In the genomic region with DNA sequence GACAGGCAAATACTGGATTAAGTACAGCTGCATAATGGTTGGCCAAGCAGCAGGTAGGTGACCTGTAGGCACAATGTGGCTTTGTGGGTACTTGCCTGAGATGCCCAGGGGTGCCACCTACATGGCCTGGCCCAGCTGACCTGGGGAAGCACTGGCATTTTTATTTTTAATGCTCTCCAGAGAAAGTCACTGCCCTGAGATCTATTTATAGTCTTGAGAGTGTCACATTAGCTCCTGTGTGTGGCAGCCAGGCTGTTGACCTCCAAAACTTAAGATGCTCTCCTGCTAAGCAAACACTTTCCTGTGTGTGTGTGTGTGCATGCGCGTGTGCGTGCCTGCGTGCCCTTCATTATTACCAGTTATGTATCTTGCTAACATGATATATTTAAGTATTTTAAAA, we compare ENCODE assay signal across 20 mouse cellular contexts. TPM values are rescaled to one million over a fixed set of nuclear protein-coding genes. Genes with fewer than 3 reads are reported as not detected.
DNase-seq lines count a peak whose midpoint lies in the region; ATAC-seq and TF ChIP-seq lines count a peak whose summit lies in the region.
"Had no signal": no experiment of that assay in that cellular context is flagged by ENCODE, and none has a peak within 500 bp of the region (broad histone marks: within the 10 kb centered on the region; RNA-seq: fewer than 3 reads in every experiment).

No protein-coding gene starts in this region.

- peaks cover 53% of the 10 kb centered on the region for H3K4me1 ChIP-seq in heart, embryonic 12.5 days (replicated peaks)
- peaks cover 6% of the 10 kb centered on the region for H3K4me1 ChIP-seq in lung, adult 2 months (ENCODE audit: control insufficient read depth, insufficient read depth, low read length)
- H3K4me1 ChIP-seq in embryonic facial prominence, embryonic 10.5 days: no peaks in the 10 kb centered on the region
- H3K4me1 ChIP-seq in hindbrain, embryonic 11.5 days (replicated peaks; ENCODE audit: control insufficient read depth, insufficient read depth, low read length): no peaks in the 10 kb centered on the region

- WGBS in heart, embryonic 12.5 days: 75% methylated on average over 4 of the region's 4 CpGs
- WGBS in lung, adult 2 months: 62% methylated on average over 4 of the region's 4 CpGs
- WGBS in embryonic facial prominence, embryonic 10.5 days: 96% methylated on average over 4 of the region's 4 CpGs
- 98% methylated on average over 4 of the region's 4 CpGs for WGBS in hindbrain, embryonic 11.5 days

- intact Hi-C loops in heart, postnatal 14 days (cut with DNase I): loop anchor here (2.0 kb wide), 1 partner anchor 104 kb away; no protein-coding TSS in a partner anchor

- H3K4me2 ChIP-seq in heart, embryonic 12.5 days: peak overlapping the region; percentile 16; the same call in 1 of the 2 replicates
- no peak overlapping the region for H3K4me2 ChIP-seq in hindbrain, embryonic 11.5 days (replicated peaks; ENCODE audit: low read depth, low read length)
- H3K4me2 ChIP-seq: hindbrain, embryonic 12.5 days; lung, embryonic 14.5 days had no signal

- H3K27me3 ChIP-seq in heart, embryonic 12.5 days (replicated peaks): no peaks in the 10 kb centered on the region
- H3K27me3 ChIP-seq in embryonic facial prominence, embryonic 10.5 days (replicated peaks; ENCODE audit: low read depth, poor library complexity, severe bottlenecking): no peaks in the 10 kb centered on the region
- H3K27me3 ChIP-seq in hindbrain, embryonic 11.5 days (ENCODE audit: control insufficient read depth, insufficient read depth, low read length): no peaks in the 10 kb centered on the region
- H3K27me3 ChIP-seq: hindbrain, embryonic 12.5 days had no signal

- no peak for ATAC-seq in heart, embryonic 12.5 days (ENCODE audit: insufficient number of reproducible peaks, low FRiP score)
- ATAC-seq in hindbrain, embryonic 11.5 days (ENCODE audit: low FRiP score): no peak

- TF ChIP-seq POLR2A in lung, adult 2 months (IDR thresholded peaks at IDR 0.05; ENCODE audit: borderline replicate concordance, extremely low read depth, low read depth, low read length): no peak

- H3K9ac ChIP-seq in heart, embryonic 12.5 days: no peak overlapping the region
- no peak overlapping the region for H3K9ac ChIP-seq in hindbrain, embryonic 11.5 days (ENCODE audit: low read depth, low read length)
- H3K9ac ChIP-seq: forebrain, postnatal 0 days; hindbrain, embryonic 12.5 days; lung, embryonic 14.5 days had no signal

- H3K4me3 ChIP-seq in heart, embryonic 12.5 days: no peak overlapping the region
- H3K4me3 ChIP-seq in lung, adult 2 months (replicated peaks; ENCODE audit: extremely low read depth, low read depth, low read length): no peak overlapping the region
- no peak overlapping the region for H3K4me3 ChIP-seq in embryonic facial prominence, embryonic 10.5 days
- H3K4me3 ChIP-seq in hindbrain, embryonic 11.5 days (ENCODE audit: low read depth, low read length): no peak overlapping the region
- H3K4me3 ChIP-seq: erythroblast, embryonic 14.5 days; hindbrain, embryonic 12.5 days; midbrain, embryonic 10.5 days had no signal

- peak overlapping the region; percentile 90 for H3K27ac ChIP-seq in heart, embryonic 12.5 days (ENCODE audit: poor library complexity, severe bottlenecking)
- H3K27ac ChIP-seq in embryonic facial prominence, embryonic 10.5 days (replicated peaks): no peak overlapping the region
- H3K27ac ChIP-seq in hindbrain, embryonic 11.5 days (ENCODE audit: low read depth, low read length): no peak overlapping the region
- H3K27ac ChIP-seq: hindbrain, embryonic 12.5 days; midbrain, embryonic 10.5 days had no signal

- TF ChIP-seq CTCF in lung, adult 2 months (IDR thresholded peaks at IDR 0.05; ENCODE audit: insufficient read depth, low read length): no peak

- no peaks in the 10 kb centered on the region for H3K9me3 ChIP-seq in heart, embryonic 12.5 days (replicated peaks)
- H3K9me3 ChIP-seq in embryonic facial prominence, embryonic 10.5 days: no peaks in the 10 kb centered on the region
- no peaks in the 10 kb centered on the region for H3K9me3 ChIP-seq in hindbrain, embryonic 11.5 days (ENCODE audit: control insufficient read depth, low read length)
- H3K9me3 ChIP-seq: hindbrain, embryonic 12.5 days; midbrain, embryonic 10.5 days had no signal

- DNase-seq in heart, adult 11 months: peak; percentile 96
- no peak for DNase-seq in heart, postnatal 14 days
- DNase-seq in heart, adult 8-10 months (ENCODE audit: low spot score): peak; percentile 49
- peak; percentile 31 for DNase-seq in lung, adult 2 months
- no peak for DNase-seq in cerebellum, postnatal 36 days
- DNase-seq in embryonic facial prominence, embryonic 10.5 days (ENCODE audit: low spot score): no peak
- DNase-seq in hindbrain, embryonic 11.5 days (ENCODE audit: low spot score): no peak
- DNase-seq: adrenal gland, adult 8-10 months; B cell, adult 2 months; cerebellum, postnatal 14 days; forebrain, postnatal 0 days; kidney, postnatal 4 days; lung, embryonic 14.5 days had no signal

- peaks cover 14% of the 10 kb centered on the region for H3K36me3 ChIP-seq in heart, embryonic 12.5 days
- H3K36me3 ChIP-seq in embryonic facial prominence, embryonic 10.5 days (replicated peaks): peaks cover 24% of the 10 kb centered on the region
- no peaks in the 10 kb centered on the region for H3K36me3 ChIP-seq in hindbrain, embryonic 11.5 days (ENCODE audit: control insufficient read depth, insufficient read depth, low read length)
- H3K36me3 ChIP-seq: hindbrain, embryonic 12.5 days had no signal

RNA-seq across cellular contexts. Expression of a gene that starts 10.2 kb away (rescaled TPM):
- total RNA-seq in heart, postnatal 14 days (2021): 10 to 100 TPM; 54.8 to 58.3 TPM
- total RNA-seq in heart, adult 8-10 months (2022): 10 to 100 TPM; 61.4 to 77.3 (median 68.1) TPM
- 37.0 and 38.4 TPM in 2 replicates for polyA plus RNA-seq in heart, embryonic 12.5 days (2016; fragmentation: Nextera tagmentation; extraction: Ambion mirVana)
- 24.6 and 27.6 TPM in 2 replicates for polyA plus RNA-seq in lung, adult 2 months (2012; rRNA removed)
- 46.4 and 49.4 TPM in 2 replicates for polyA plus RNA-seq in embryonic facial prominence, embryonic 10.5 days (2016; fragmentation: Nextera tagmentation; extraction: Ambion mirVana)
- polyA plus RNA-seq in hindbrain, embryonic 11.5 days (2014; fragmentation: Nextera tagmentation; extraction: Ambion mirVana): 42.2 and 42.4 TPM in 2 replicates

RNA-seq across cellular contexts. Expression of a gene that starts 26.0 kb away (rescaled TPM):
- total RNA-seq in heart, postnatal 14 days (2021): 10 to 100 TPM in 1 of 2 experiments, 1 to 10 TPM in 1; 9.9 to 11.2 TPM
- total RNA-seq in heart, adult 8-10 months (2022): 1 to 10 TPM; 3.3 to 8.5 (median 7.4) TPM
- polyA plus RNA-seq in heart, embryonic 12.5 days (2016; fragmentation: Nextera tagmentation; extraction: Ambion mirVana): 0.97 and 1.1 TPM in 2 replicates
- 21.6 and 29.5 TPM in 2 replicates for polyA plus RNA-seq in lung, adult 2 months (2012; rRNA removed)
- polyA plus RNA-seq in embryonic facial prominence, embryonic 10.5 days (2016; fragmentation: Nextera tagmentation; extraction: Ambion mirVana): 1.7 and 2.0 TPM in 2 replicates
- polyA plus RNA-seq in hindbrain, embryonic 11.5 days (2014; fragmentation: Nextera tagmentation; extraction: Ambion mirVana): 1.6 and 2.6 TPM in 2 replicates
- polyA plus RNA-seq: erythroblast, embryonic 14.5 days had no signal

RNA-seq across cellular contexts. Expression of a gene that starts 33.3 kb away (rescaled TPM):
- total RNA-seq in heart, postnatal 14 days (2021): 10 to 100 TPM; 55.7 to 59.1 TPM
- 10 to 100 TPM; 18.0 to 27.2 (median 24.3) TPM for total RNA-seq in heart, adult 8-10 months (2022)
- polyA plus RNA-seq in heart, embryonic 12.5 days (2016; fragmentation: Nextera tagmentation; extraction: Ambion mirVana): 93.7 and 99.0 TPM in 2 replicates
- polyA plus RNA-seq in lung, adult 2 months (2012; rRNA removed): 194 TPM in 2 replicates
- 56.7 and 61.1 TPM in 2 replicates for polyA plus RNA-seq in embryonic facial prominence, embryonic 10.5 days (2016; fragmentation: Nextera tagmentation; extraction: Ambion mirVana)
- 29.2 and 50.2 TPM in 2 replicates for polyA plus RNA-seq in hindbrain, embryonic 11.5 days (2014; fragmentation: Nextera tagmentation; extraction: Ambion mirVana)

RNA-seq across cellular contexts. Expression of a gene that starts 41.5 kb away (rescaled TPM):
- total RNA-seq in heart, postnatal 14 days (2021): not detected
- not detected for total RNA-seq in heart, adult 8-10 months (2022)
- polyA plus RNA-seq in heart, embryonic 12.5 days (2016; fragmentation: Nextera tagmentation; extraction: Ambion mirVana): not detected in 2 replicates
- 0.23 and 0.36 TPM in 2 replicates for polyA plus RNA-seq in lung, adult 2 months (2012; rRNA removed)
- 0.25 TPM in 1 of 2 replicates, not detected in the other for polyA plus RNA-seq in embryonic facial prominence, embryonic 10.5 days (2016; fragmentation: Nextera tagmentation; extraction: Ambion mirVana)
- polyA plus RNA-seq in hindbrain, embryonic 11.5 days (2014; fragmentation: Nextera tagmentation; extraction: Ambion mirVana): 0.18 TPM in 1 of 2 replicates, not detected in the other
- total RNA-seq: adrenal gland, adult 8-10 months; left cerebral cortex, postnatal 36 days had no signal
- polyA plus RNA-seq: erythroblast, embryonic 14.5 days; kidney, embryonic 14.5 days; lung, embryonic 14.5 days; neural tube, embryonic 11.5 days had no signal

RNA-seq across cellular contexts. Expression of a gene that starts 44.1 kb away (rescaled TPM):
- 100 to 1,000 TPM; 106 to 122 TPM for total RNA-seq in heart, postnatal 14 days (2021)
- total RNA-seq in heart, adult 8-10 months (2022): 100 to 1,000 TPM; 137 to 160 (median 149) TPM
- polyA plus RNA-seq in heart, embryonic 12.5 days (2016; fragmentation: Nextera tagmentation; extraction: Ambion mirVana): 23.6 and 26.7 TPM in 2 replicates
- 56.3 and 76.2 TPM in 2 replicates for polyA plus RNA-seq in lung, adult 2 months (2012; rRNA removed)
- 16.6 and 18.8 TPM in 2 replicates for polyA plus RNA-seq in embryonic facial prominence, embryonic 10.5 days (2016; fragmentation: Nextera tagmentation; extraction: Ambion mirVana)
- polyA plus RNA-seq in hindbrain, embryonic 11.5 days (2014; fragmentation: Nextera tagmentation; extraction: Ambion mirVana): 49.6 and 52.1 TPM in 2 replicates

Comparison
In these comparisons a context has a peak if more than half of its experiments do, and no peak if none do; other contexts are left out.
1. DNase-seq: peak in heart, adult 11 months (single experiment), heart, adult 8-10 months (single experiment) and lung, adult 2 months (single experiment); none in heart, postnatal 14 days (0 of 2), cerebellum, postnatal 36 days (0 of 2), embryonic facial prominence, embryonic 10.5 days (single experiment) and hindbrain, embryonic 11.5 days (single experiment).